Mouse (Mus musculus) inflammation-experienced regulatory T-cells, adult 6 months (primary cell): ENCODE results near the gene Zrsr1. TPM values are rescaled to one million over a fixed set of nuclear protein-coding genes. Genes with fewer than 3 reads are reported as not detected.

ENCODE experiments used
- ATAC-seq: one replicate; pipeline ENCODE4 v1.8.0; 2017
- polyA plus RNA-seq, 3 experiments: library from polyadenylated mRNA; unstranded; fragments of 100-300 nt; shearing (Covaris generic); gene quantifications; one replicate each; pipeline ENCODE4 v1.2.1; 2017

Gene Zrsr1
- polyA plus RNA-seq, 3 experiments from 2014 or later = 6.2 to 11.1 (median 8.8) TPM

- ATAC-seq = no peak
Measured at GRCm38 (mm10) chr11:23013580-23014294, 41.9 kb downstream of the Zrsr1 start.

GRCm38 (mm10) chr11:23014996-23015395 is 43.2 kb downstream of the Zrsr1 start:
- ATAC-seq = no peak

- no peak for ATAC-seq
Measured at GRCm38 (mm10) chr11:23017943-23018342, 46.1 kb downstream of the Zrsr1 start.

- ATAC-seq = no peak
Measured at GRCm38 (mm10) chr11:23020116-23020770, 48.4 kb downstream of the Zrsr1 start.

- ATAC-seq = no peak
Measured at GRCm38 (mm10) chr11:23020841-23021240, 49.0 kb downstream of the Zrsr1 start.

GRCm38 (mm10) chr11:23023155-23023554 is 51.4 kb downstream of the Zrsr1 start:
- no peak for ATAC-seq

- ATAC-seq = no peak
Measured at GRCm38 (mm10) chr11:23024169-23024568, 52.4 kb downstream of the Zrsr1 start.

Other genes with a start within 250 kb of the Zrsr1 start
- gene B3gnt2, start 111.0 kb upstream of the Zrsr1 start, polyA plus RNA-seq = 10 to 100 TPM in 1 of 3 experiments, 1 to 10 TPM in 2; 5.8 to 12.1 (median 7.6) TPM
- gene Gm28048, start 10.1 kb downstream of the Zrsr1 start, polyA plus RNA-seq = 10 to 100 TPM; 32.2 to 37.8 (median 34.9) TPM
- gene Commd1, start 10.4 kb downstream of the Zrsr1 start, polyA plus RNA-seq = 100 to 1,000 TPM in 1 of 3 experiments, 10 to 100 TPM in 2; 72.3 to 139 (median 76.1) TPM
- gene Cct4, start 18.5 kb downstream of the Zrsr1 start, polyA plus RNA-seq = 100 to 1,000 TPM; 197 to 230 (median 201) TPM
- 1 to 10 TPM; 2.0 to 6.1 (median 2.8) TPM for gene Fam161a, start 35.5 kb downstream of the Zrsr1 start, polyA plus RNA-seq